Mouse (Mus musculus) hindbrain, embryonic 13.5 days (tissue): ENCODE data around the gene Otop2. TPM values are rescaled to one million over a fixed set of nuclear protein-coding genes. Genes with fewer than 3 reads are reported as not detected.

Experiments used
- ATAC-seq: fragments of 200-750 bp; cut with Nextera tagmentation; 2 replicates; pipeline ENCODE4 v1.8.0; 2017; ENCODE audit warnings: moderate TSS enrichment; ENCODE audit not compliant: low FRiP score
- H3K27ac ChIP-seq: fragments of 300-500 bp; sonication (generic); 2 replicates; pipeline ENCODE4 v1.5.1; 2015; ENCODE audit warnings: inconsistent platforms, mild to moderate bottlenecking, moderate library complexity
- H3K27me3 ChIP-seq: fragments of 300-500 bp; sonication (generic); 2 replicates; pipeline ENCODE4 v1.6.1; 2015; ENCODE audit warnings: mild to moderate bottlenecking, inconsistent platforms
- H3K36me3 ChIP-seq: fragments of 300-500 bp; sonication (generic); 2 replicates; pipeline ENCODE4 v1.6.1; 2015; ENCODE audit warnings: mild to moderate bottlenecking, inconsistent platforms
- H3K4me1 ChIP-seq: fragments of 300-500 bp; sonication (generic); replicated peaks from 2 replicates; pipeline ENCODE4 v1.6.1; 2015; ENCODE audit warnings: inconsistent platforms
- H3K4me2 ChIP-seq: fragments of 300-500 bp; sonication (generic); 2 replicates; pipeline ENCODE4 v1.6.1; 2015; ENCODE audit warnings: inconsistent platforms, mild to moderate bottlenecking, moderate library complexity
- H3K4me3 ChIP-seq: fragments of 300-500 bp; sonication (generic); 2 replicates; pipeline ENCODE4 v1.5.1; 2015; ENCODE audit warnings: mild to moderate bottlenecking, inconsistent platforms
- H3K9ac ChIP-seq: fragments of 300-500 bp; sonication (generic); 2 replicates; pipeline ENCODE4 v1.6.1; 2015; ENCODE audit warnings: mild to moderate bottlenecking, inconsistent platforms
- H3K9me3 ChIP-seq: fragments of 300-500 bp; sonication (generic); 2 replicates; pipeline ENCODE4 v1.6.1; 2016; ENCODE audit warnings: inconsistent platforms
- WGBS: fragments of 180-500 bp; shearing (Covaris S2); methylation state at CpG from one replicate; pipeline ENCODE4 v1.1.7; 2015; 5-methylcytosine and 5-hydroxymethylcytosine counted together
- polyA plus RNA-seq: library from polyadenylated mRNA; unstranded; fragments of >200 nt; fragmentation: Nextera tagmentation; extraction: Ambion mirVana; gene quantifications from 2 replicates; pipeline ENCODE4 v1.2.1, GENCODE M21; 2015

The Otop2 gene
- polyA plus RNA-seq, 1 experiment from 2014 or later = not detected

DNA sequence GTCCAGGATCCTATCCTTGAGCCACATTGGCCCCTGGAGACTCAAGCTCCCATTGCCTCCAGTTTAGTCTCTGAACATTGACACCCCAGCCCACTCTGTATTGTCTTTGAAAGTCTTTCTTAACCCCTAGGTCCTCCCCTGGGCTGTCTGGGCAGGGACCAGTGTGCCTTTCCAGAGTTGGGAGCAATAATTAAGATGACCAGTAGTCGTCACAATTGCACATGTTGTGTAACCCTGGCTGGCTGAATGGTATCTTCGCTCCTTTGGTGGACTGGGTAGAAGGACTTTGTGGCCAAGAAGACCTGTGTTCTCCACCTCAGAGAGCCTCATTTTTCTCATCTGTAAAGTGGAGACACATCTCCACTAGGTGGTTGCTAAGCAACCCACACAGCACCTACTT is 7.3 kb downstream of the Otop2 start:
- no peak overlapping the region for H3K4me3 ChIP-seq
- 46% methylated on average over 2 of the region's 2 CpGs for whole genome bisulfite sequencing
- H3K27me3 ChIP-seq = peaks cover 75% of the 10 kb centered on the region
- H3K36me3 ChIP-seq = no peaks in the 10 kb centered on the region
- no peak overlapping the region for H3K9ac ChIP-seq
- no peak overlapping the region for H3K27ac ChIP-seq
- ATAC-seq = no peak
- H3K4me1 ChIP-seq = peaks cover 12% of the 10 kb centered on the region
- no peak overlapping the region for H3K4me2 ChIP-seq
- no peaks in the 10 kb centered on the region for H3K9me3 ChIP-seq

DNA sequence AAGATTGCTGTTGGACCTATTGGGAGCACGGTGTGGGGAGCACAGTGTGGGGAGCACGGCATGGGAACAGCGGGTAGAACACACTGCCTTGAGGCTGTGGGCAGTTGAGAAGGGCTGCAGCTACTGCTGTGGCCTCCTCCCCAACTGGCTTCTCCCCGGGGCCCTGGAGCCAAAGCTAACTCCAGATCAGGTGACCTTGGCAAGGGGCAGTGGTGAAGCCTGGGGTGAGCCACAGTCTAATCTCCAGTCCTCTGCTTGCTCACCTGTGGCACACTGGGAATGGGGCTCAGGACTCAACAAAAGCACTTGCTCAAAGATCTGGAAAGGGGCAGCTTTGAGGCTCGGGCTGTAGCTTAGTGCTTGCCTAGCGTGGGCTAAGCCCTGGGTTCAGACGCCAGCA is 10.2 kb downstream of the Otop2 start:
- H3K4me2 ChIP-seq = no peak overlapping the region
- H3K27me3 ChIP-seq = peaks cover 99% of the 10 kb centered on the region
- H3K9me3 ChIP-seq = no peaks in the 10 kb centered on the region
- H3K27ac ChIP-seq = no peak overlapping the region
- 68% methylated on average over 7 of the region's 7 CpGs for WGBS
- no peaks in the 10 kb centered on the region for H3K36me3 ChIP-seq
- H3K9ac ChIP-seq = no peak overlapping the region
- peaks cover 31% of the 10 kb centered on the region for H3K4me1 ChIP-seq
- H3K4me3 ChIP-seq = no peak overlapping the region
- ATAC-seq = no peak

DNA sequence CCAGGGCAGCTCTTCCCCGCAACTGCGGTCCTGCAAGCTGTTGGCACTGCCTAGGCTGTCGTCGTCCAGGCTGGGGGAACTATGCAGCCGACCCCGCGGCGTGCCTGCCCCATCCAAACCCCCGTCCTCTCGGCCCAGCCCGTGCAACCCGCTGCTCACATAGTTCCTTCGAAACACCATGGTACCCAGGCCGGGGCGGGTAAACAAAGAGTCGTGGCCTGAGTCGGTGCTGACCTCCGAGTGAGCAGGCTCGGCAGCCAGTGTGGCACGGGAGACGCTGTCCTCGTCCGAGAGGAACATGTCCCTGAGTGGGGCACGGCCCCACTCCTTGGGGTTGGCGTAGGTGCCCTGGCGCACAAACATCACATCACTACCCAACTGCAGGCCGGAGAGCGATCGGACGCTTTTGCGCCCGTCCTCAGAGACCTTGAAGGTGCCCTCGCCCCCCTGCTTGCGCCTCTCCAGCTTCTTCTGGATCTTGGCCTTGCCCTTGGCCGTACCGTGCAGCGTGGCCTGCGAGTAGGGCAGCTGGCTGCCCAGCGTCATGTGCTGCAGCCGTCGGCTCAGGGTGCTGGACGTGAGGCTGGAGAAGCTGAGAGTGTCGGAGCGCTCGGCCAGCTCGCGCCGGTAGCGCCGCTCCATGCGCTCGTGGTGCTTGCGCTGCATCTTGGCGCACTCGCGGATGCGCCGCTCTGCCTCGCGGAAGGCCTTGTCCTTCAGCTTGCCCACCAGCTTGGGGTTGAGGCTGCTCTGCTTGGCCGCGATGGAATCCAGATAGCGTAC is 11.5 kb downstream of the Otop2 start:
- Histone ChIP-seq H3K9me3 (no peaks in the 10 kb centered on the region), H3K4me2 (peak overlapping the region; percentile 19), H3K4me3 (peak overlapping the region; percentile 4; the same call in 1 of the 2 replicates), H3K27me3 (peaks cover 99% of the 10 kb centered on the region), H3K9ac (peak overlapping the region; percentile 43; the same call in 1 of the 2 replicates), H3K27ac (no peak overlapping the region), H3K36me3 (no peaks in the 10 kb centered on the region), H3K4me1 (peaks cover 43% of the 10 kb centered on the region)
- ATAC-seq = no peak
- 4% methylated on average over 63 of the region's 63 CpGs for WGBS

DNA sequence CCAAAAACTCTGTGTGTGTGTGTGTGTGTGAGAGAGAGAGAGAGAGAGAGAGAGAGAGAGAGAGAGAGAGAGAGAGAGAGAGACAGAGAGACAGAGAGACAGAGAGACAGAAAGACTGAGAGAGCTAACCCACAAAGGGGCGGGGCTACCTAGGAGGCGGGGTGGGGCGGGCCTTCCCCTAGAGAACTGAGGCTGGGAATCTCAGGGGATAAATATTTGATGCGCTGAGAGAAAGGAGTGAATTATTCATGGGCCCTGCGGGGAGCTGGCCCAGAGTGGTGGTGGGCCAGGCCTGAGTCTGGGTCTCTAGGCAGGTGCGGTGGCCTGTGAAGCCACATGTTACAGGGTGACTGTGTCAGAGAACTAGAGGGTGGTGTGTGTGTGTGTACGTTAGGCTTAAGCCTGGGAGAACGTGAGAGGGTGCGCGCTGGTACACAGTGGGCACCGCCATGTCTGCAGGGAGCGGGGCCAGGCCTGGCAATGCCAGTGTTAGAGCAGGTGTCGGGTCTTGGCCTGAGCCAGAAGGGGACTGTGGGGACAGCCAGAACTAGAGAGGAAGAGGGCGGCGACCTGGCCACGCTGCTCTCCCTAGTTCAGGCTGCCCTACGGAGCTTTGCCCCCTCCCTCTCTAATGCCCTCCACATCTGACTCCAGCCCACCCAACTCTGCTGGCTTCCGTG is 12.9 kb downstream of the Otop2 start:
- Histone ChIP-seq H3K4me2 (no peak overlapping the region), H3K27me3 (peaks cover 100% of the 10 kb centered on the region), H3K27ac (no peak overlapping the region), H3K36me3 (no peaks in the 10 kb centered on the region), H3K4me3 (no peak overlapping the region), H3K9ac (no peak overlapping the region), H3K9me3 (no peaks in the 10 kb centered on the region), H3K4me1 (peaks cover 46% of the 10 kb centered on the region)
- WGBS = 4% methylated on average over 18 of the region's 18 CpGs
- no peak for ATAC-seq

DNA sequence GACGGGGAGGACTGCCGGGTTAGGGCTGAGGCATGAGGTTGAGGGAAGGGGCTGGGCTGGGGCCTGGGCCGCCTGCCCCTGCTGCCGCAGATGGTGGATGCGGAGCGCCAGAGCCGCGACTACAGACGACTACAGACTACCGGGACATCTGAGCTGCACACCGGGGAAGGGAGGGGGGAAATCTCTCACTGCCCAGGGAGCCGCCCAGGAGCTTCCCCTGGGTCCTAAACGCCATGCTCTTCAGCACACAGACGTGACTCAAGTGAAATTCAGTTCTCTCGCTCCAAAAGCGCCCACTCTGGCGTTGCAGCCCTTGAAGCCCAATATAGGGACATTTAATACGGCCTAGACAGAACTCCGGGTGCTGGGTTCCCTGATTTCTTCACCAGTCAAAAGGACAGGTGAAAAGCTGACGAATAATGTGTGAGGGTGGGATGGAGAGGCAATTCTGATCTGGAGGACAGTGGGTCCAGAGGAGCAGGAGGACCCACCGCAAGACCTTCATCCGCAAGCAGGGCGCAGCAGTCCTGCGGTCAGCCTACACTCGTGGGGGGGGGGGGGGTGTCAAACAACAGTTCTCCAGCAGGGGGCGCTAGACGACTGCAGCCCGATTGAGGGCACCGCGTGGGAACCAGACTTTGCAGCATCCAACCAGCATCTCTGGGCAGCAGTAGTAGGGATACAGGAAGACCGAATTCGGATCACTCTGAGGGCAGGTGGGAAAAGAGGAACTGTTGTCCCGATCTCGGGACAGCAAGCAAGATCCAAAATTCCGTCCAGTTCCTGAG is 15.1 kb downstream of the Otop2 start, which contains the start of gene Ush1g:
Gene Ush1g, minus strand, starts transcription at position 136 of the 788 bp plus-strand sequence.
- Histone ChIP-seq H3K4me3 (peak within 1 kb of the TSS; percentile 20; the same call in 1 of the 2 replicates), H3K27ac (no peak within 1 kb of the TSS), H3K4me1 (peaks cover 46% of the 10 kb centered on the region), H3K9ac (0 out of 2 replicates have a peak within 1 kb of the TSS, but pooled peaks have one; percentile 13), H3K36me3 (no peaks in the 10 kb centered on the region), H3K4me2 (peak within 1 kb of the TSS; percentile 30), H3K9me3 (no peaks in the 10 kb centered on the region), H3K27me3 (peaks cover 93% of the 10 kb centered on the region)
- ATAC-seq = peak; percentile 25; the same call in 1 of the 2 replicates
- 3% methylated on average over 35 of the region's 35 CpGs for WGBS

DNA sequence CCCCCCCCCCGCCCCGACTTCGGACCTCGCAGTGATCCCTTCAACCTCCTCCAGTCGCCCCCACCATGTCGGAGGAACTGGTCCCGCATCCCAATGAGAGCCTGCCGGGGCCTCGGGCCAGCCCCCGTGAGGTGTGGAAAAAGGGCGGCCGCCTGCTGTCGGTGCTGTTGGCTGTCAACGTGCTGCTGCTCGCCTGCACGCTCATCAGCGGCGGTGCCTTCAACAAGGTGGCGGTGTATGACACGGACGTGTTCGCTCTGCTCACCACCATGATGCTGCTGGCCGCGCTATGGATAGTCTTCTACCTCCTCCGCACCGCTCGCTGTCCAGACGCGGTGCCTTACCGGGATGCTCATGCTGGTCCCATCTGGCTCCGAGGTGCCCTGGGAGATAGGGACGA is 16.4 kb downstream of the Otop2 start:
- H3K27ac ChIP-seq = no peak overlapping the region
- H3K4me2 ChIP-seq = peak overlapping the region; percentile 32; the same call in 1 of the 2 replicates
- no peaks in the 10 kb centered on the region for H3K9me3 ChIP-seq
- no peak overlapping the region; the same call in 1 of the 2 replicates for H3K4me3 ChIP-seq
- peak overlapping the region; percentile 35; the same call in 1 of the 2 replicates for H3K9ac ChIP-seq
- WGBS = 14% methylated on average over 32 of the region's 32 CpGs
- no peaks in the 10 kb centered on the region for H3K36me3 ChIP-seq
- peaks cover 90% of the 10 kb centered on the region for H3K27me3 ChIP-seq
- ATAC-seq = no peak
- H3K4me1 ChIP-seq = peaks cover 41% of the 10 kb centered on the region

DNA sequence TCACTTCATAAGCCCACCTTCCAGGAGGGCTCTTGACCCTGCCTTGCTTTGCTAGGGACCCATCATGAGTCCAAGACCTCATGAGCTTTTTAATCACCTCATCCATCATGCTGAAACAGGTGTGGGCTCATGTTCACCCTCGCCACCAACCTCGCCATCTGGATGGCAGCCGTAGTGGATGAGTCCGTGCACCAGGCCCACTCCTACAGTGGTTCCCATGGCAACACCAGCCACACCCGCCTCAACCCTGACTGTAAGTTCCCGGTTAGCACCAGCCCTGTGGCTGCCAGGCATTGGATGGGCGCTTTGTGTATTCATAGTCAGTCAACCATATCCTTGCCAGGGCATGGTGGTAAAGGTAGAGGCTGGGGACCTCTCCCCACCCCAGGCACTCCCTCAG is 19.8 kb downstream of the Otop2 start:
- no peaks in the 10 kb centered on the region for H3K9me3 ChIP-seq
- WGBS = 64% methylated on average over 7 of the region's 7 CpGs
- no peak overlapping the region for H3K9ac ChIP-seq
- H3K4me2 ChIP-seq = no peak overlapping the region
- H3K4me3 ChIP-seq = no peak overlapping the region
- H3K27me3 ChIP-seq = peaks cover 68% of the 10 kb centered on the region
- ATAC-seq = no peak
- H3K27ac ChIP-seq = no peak overlapping the region
- peaks cover 20% of the 10 kb centered on the region for H3K4me1 ChIP-seq
- H3K36me3 ChIP-seq = no peaks in the 10 kb centered on the region

DNA sequence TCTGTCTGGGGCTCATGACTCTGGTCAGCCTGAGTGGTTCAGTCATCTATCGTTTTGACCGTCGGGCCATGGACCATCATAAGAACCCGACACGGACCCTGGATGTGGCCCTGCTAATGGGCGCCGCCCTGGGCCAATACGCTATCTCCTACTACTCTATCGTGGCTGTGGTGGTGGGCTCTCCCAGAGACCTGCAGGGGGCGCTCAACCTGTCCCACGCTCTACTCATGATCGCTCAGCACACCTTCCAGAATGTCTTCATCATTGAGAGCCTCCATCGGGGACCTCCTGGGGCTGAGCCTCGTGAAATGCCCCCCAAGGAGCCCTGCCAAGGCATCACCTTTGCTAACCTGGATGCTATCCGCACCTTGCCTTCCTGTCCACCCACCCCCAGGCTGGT is 22.4 kb downstream of the Otop2 start:
- Histone ChIP-seq H3K27me3 (peaks cover 68% of the 10 kb centered on the region), H3K9ac (no peak overlapping the region), H3K4me1 (peaks cover 3% of the 10 kb centered on the region), H3K27ac (no peak overlapping the region), H3K36me3 (no peaks in the 10 kb centered on the region), H3K4me3 (no peak overlapping the region), H3K9me3 (no peaks in the 10 kb centered on the region), H3K4me2 (no peak overlapping the region)
- 77% methylated on average over 15 of the region's 15 CpGs for WGBS
- ATAC-seq = no peak

DNA sequence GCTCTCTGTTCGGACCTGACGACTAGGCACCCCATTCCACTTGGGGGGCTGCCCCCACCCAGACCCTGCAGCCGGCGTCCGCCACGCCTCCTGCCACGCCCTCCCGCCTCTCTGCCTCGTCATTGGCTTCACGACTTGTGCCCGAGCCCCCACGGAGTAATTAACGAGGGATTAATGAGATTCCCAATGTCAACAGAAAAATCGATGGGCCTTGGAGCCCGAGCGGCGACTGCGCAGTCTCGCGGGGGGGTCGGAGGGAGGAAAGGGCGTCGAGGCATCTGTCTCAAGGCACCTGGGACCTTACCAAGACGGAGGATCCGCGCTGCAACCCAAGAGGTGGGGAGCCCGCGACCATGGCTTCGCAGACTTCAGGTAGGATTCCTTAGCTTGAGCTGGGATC is 27.6 kb downstream of the Otop2 start, which contains the start of gene Otop3:
Gene Otop3, plus strand, starts transcription at position 201 of the 400 bp plus-strand sequence.
- H3K9ac ChIP-seq = peak within 1 kb of the TSS; percentile 49; the same call in 1 of the 2 replicates
- WGBS = 7% methylated on average over 29 of the region's 29 CpGs
- H3K4me2 ChIP-seq = peak within 1 kb of the TSS; percentile 57
- ATAC-seq = no peak
- no peaks in the 10 kb centered on the region for H3K9me3 ChIP-seq
- H3K27me3 ChIP-seq = peaks cover 76% of the 10 kb centered on the region
- H3K4me3 ChIP-seq = peak within 1 kb of the TSS; percentile 32
- no peaks in the 10 kb centered on the region for H3K36me3 ChIP-seq
- peaks cover 12% of the 10 kb centered on the region for H3K4me1 ChIP-seq
- H3K27ac ChIP-seq = no peak within 1 kb of the TSS

DNA sequence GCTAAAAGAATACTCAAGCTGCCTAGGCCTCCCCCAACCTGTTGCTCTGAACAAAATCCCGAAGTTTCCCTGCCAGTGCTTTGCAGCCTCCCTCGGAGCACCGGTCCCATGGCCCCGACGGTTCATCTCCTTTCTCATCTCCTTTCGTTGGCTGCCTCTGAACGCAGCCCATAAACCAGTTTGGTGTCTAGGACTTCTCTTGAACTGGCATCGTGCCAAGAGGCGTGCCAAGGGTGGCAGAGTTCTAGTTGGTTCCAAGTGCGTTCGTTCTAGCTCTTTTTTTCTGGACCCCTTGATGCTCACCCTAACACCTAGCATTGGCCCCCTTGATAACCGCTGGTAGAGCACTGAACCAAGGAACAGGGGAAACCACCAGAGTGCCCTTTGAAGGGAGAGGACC is 28.3 kb downstream of the Otop2 start:
- Histone ChIP-seq H3K27ac (no peak overlapping the region), H3K9me3 (no peaks in the 10 kb centered on the region), H3K9ac (no peak overlapping the region), H3K27me3 (peaks cover 75% of the 10 kb centered on the region), H3K4me2 (peak overlapping the region; percentile 57), H3K36me3 (no peaks in the 10 kb centered on the region), H3K4me3 (no peak overlapping the region), H3K4me1 (peaks cover 12% of the 10 kb centered on the region)
- 61% methylated on average over 12 of the region's 12 CpGs for WGBS
- ATAC-seq = no peak

DNA sequence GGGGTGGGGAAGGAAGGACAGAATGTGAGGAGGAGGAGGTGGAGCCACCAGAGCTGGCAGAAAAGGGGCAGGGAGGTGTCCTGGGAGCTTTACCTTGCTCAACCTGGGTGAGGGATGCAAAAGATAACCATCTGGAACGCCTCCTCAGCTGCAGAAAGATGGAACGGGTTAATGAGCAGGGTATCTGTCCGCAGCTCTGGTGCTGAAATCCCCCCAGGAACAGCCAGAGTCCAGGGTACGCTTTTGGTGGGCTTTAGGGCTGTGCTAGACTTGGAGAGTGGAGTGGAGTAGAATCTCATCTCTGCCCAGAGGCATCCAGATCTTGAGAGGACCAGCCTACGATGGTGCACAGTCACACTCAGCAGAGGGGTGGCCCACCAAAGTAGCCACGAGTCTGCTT is 29.2 kb downstream of the Otop2 start:
- Histone ChIP-seq H3K4me1 (peaks cover 12% of the 10 kb centered on the region), H3K4me3 (no peak overlapping the region), H3K36me3 (no peaks in the 10 kb centered on the region), H3K4me2 (no peak overlapping the region), H3K9ac (no peak overlapping the region), H3K9me3 (no peaks in the 10 kb centered on the region), H3K27ac (no peak overlapping the region), H3K27me3 (peaks cover 80% of the 10 kb centered on the region)
- 24% methylated on average over 6 of the region's 6 CpGs for WGBS
- ATAC-seq = no peak

DNA sequence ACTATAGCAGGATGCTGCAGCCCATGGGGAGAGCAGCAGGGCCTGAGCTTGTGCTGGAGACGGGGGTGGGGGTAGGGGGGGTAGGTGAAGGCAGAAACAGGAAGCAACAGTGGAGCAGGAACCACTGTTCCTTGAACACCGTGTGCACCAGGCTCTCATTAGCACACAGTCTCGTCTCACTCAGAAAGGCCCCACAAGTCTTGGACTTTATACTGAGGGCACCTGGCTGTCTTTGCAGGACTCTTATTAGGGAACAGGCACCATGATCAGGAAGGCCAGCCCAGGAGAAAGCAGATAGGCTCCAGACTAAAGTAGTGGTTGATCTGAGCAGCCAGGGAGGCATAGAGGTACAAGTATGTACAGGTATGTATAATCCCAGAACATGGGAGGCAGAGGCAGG is 30.4 kb downstream of the Otop2 start:
- Histone ChIP-seq H3K9me3 (no peaks in the 10 kb centered on the region), H3K36me3 (no peaks in the 10 kb centered on the region), H3K4me3 (no peak overlapping the region), H3K4me2 (no peak overlapping the region), H3K4me1 (peaks cover 12% of the 10 kb centered on the region), H3K27me3 (peaks cover 80% of the 10 kb centered on the region), H3K9ac (no peak overlapping the region), H3K27ac (no peak overlapping the region)
- ATAC-seq = no peak
- WGBS = 65% methylated on average over 3 of the region's 3 CpGs
